Mouse (Mus musculus) left cerebral cortex, postnatal 10 days (tissue): ENCODE data around the gene Olfr1418. TPM values are rescaled to one million over a fixed set of nuclear protein-coding genes. Genes with fewer than 3 reads are reported as not detected.

Source experiments
- DNase-seq, 2 experiments: peaks; one replicate each; pipeline ENCODE4 v3.0.0; 2021 to 2022; ENCODE audit warnings: low spot score in 2 of 2, mixed read lengths in 1 of 2; ENCODE audit errors: extremely low spot score in 1 of 2
- intact Hi-C: fragments of 180-260 bp; cut with DNase I; formaldehyde crosslinking; loops from one replicate; pipeline ENCODE4 v1.15.1; 2025
- total RNA-seq, 2 experiments: library from RNA; stranded (reverse); gene quantifications; 2 replicates each; pipeline ENCODE4 v1.2.3; 2021

Olfr1418 gene
- total RNA-seq, 2 experiments from 2014 or later: not detected

DNA sequence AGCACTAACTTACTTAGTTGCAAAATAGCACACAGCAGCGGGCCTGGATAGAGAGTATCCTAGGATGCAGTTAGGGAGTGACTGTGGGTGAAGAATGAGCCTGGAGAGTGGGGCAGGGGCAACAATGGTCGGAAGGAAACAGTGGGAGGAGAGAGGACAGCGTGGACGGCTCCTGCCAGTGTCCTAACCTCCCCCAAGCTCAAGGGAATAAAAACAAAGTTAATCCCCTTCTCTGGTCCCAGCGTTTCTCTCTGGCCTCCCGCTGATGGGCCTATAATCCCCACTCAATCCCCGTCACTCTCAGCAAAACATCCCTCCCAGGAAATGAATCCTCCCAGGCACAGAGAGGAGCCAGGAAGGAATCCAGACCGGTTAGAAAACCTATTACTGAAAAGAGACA is 47.2 kb downstream of the Olfr1418 start:
- intact Hi-C loops: no loop called here
- peak in 1 of 2 experiments; percentile 22 for DNase-seq

- DNase-seq: no peak
- intact Hi-C loops: no loop called here
These were observed 47.7 kb downstream of the Olfr1418 start for GRCm38 (mm10) chr19:11813136-11813535.

GRCm38 (mm10) chr19:11811688-11812365 is 49.0 kb downstream of the Olfr1418 start:
- no peak for DNase-seq
- intact Hi-C loops: no loop called here

GRCm38 (mm10) chr19:11810856-11811255 is 50.0 kb downstream of the Olfr1418 start:
- DNase-seq: no peak
- intact Hi-C loops: no loop called here

DNA sequence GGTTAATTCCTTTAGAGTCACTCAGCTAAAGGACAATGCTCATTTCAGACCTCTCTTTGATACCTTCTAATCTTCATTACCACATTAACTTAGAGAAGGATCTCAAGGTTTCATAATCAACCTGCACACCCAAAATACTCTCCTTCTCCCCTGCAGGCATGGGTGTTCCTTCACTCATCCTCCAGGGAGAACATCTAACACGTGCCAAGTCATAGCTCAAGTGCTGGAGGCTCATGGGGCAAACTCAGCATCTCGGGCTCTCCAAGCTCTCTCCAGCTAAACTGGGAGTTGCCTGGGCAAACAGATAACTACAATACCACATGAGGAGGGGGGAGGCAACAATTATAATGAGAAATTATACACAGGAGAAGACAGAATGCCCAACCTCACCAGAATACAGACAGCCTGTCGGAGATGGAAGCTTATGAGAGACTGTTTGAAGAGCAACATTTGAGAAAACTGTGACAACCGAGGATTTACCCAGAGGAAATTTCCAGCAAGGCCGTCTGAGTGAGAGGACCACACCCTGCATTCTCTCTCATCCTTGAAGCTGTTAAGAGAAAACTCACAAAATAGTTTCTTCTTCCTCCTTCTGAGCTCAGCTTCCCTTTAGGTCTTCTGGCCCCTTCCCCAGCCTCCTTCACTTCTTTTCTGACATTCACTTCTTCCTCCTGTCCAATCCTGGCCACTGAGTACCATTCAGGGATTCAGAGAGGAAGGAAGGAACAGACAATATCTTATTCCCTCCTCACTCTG is 50.7 kb downstream of the Olfr1418 start:
- no peak for DNase-seq
- intact Hi-C loops: no loop called here

GRCm38 (mm10) chr19:11808452-11808851 is 52.4 kb downstream of the Olfr1418 start:
- intact Hi-C loops: no loop called here
- no peak for DNase-seq

DNA sequence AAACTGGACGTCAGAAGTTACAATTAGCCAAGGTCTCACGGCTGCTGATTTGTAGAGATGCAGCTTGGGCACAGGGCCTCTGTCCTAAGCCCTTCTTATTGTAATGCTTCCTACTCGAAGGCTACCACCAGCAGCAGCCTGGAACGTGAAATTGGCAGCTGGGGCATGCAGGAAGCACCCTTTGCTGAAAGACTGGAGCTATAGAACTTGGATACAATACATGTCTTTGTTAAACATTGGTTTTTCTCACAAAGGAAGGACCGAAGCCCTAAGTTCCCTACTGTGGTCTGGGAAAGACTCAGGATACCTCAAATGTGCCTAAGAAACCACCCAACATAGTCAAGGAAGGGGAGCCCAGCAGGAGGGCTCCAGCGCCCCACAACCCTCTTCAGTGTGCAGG is 53.0 kb downstream of the Olfr1418 start:
- intact Hi-C loops: no loop called here
- DNase-seq: no peak

- intact Hi-C loops: no loop called here
- no peak for DNase-seq
These were observed 53.6 kb downstream of the Olfr1418 start for GRCm38 (mm10) chr19:11807251-11807650.

DNA sequence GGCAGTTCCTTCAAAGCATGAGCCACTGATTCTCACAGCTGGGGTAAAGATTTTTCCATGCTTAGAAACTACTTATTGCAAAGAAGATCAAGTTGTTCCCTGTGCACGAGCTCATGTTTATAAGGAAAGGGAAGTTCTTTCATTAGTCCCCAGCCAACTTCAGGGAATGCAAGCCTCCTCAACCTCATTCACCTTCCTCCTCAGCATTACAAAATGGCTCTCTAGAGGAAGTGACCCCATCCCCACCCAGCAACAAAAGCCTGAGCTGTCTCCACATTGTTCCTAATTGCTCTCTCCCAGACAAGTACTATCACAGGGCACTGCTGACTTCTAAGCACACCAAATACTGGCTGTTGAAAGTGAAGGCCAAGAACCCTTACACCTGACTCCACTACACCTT is 56.4 kb downstream of the Olfr1418 start:
- DNase-seq: no peak
- intact Hi-C loops: no loop called here

Other genes with a start within 250 kb of the Olfr1418 start
- gene Ms4a2, start 237.3 kb downstream of the Olfr1418 start, total RNA-seq: not detected
- not detected for gene Ms4a3, start 220.2 kb downstream of the Olfr1418 start, total RNA-seq
- not detected for gene Oosp2, start 200.5 kb downstream of the Olfr1418 start, total RNA-seq
- under 1 TPM in 1 of 2 experiments, not detected in 1; 0.43 TPM for gene Oosp1, start 169.9 kb downstream of the Olfr1418 start, total RNA-seq
- not detected for gene Oosp3, start 164.0 kb downstream of the Olfr1418 start, total RNA-seq
- gene Gif, start 113.5 kb downstream of the Olfr1418 start, total RNA-seq: not detected
- 10 to 100 TPM; 48.3 to 50.1 TPM for gene Mrpl16, start 90.7 kb downstream of the Olfr1418 start, total RNA-seq
- gene Stx3, start 41.7 kb downstream of the Olfr1418 start, total RNA-seq: 10 to 100 TPM; 17.7 to 17.8 TPM
- not detected for gene Olfr1417, start 21.8 kb downstream of the Olfr1418 start, total RNA-seq
- not detected for gene Olfr1419, start 14.0 kb upstream of the Olfr1418 start, total RNA-seq
- gene Olfr1420, start 25.5 kb upstream of the Olfr1418 start, total RNA-seq: not detected
- gene Patl1, start 51.3 kb upstream of the Olfr1418 start, total RNA-seq: 10 to 100 TPM; 19.8 to 20.9 TPM
- 10 to 100 TPM; 58.7 to 59.4 TPM for gene Osbp, start 104.9 kb upstream of the Olfr1418 start, total RNA-seq
- gene Olfr1423, start 180.3 kb upstream of the Olfr1418 start, total RNA-seq: not detected
- not detected for gene Olfr1424, start 201.6 kb upstream of the Olfr1418 start, total RNA-seq
- not detected for gene Olfr1425, start 216.7 kb upstream of the Olfr1418 start, total RNA-seq
- gene Olfr1426, start 230.9 kb upstream of the Olfr1418 start, total RNA-seq: not detected
- gene Olfr1427, start 242.3 kb upstream of the Olfr1418 start, total RNA-seq: not detected